Mouse (Mus musculus): ENCODE measurements at regions not wholly inside any gene's neighbourhood (a gene's known extent, or its start where the extent isn't known, plus 50 kb on each side); places are given as distances from the start of the nearest gene placed in this dataset.
A peak's percentile ranks its signal among the peaks of the same experiment; 100 is the strongest.

DNA sequence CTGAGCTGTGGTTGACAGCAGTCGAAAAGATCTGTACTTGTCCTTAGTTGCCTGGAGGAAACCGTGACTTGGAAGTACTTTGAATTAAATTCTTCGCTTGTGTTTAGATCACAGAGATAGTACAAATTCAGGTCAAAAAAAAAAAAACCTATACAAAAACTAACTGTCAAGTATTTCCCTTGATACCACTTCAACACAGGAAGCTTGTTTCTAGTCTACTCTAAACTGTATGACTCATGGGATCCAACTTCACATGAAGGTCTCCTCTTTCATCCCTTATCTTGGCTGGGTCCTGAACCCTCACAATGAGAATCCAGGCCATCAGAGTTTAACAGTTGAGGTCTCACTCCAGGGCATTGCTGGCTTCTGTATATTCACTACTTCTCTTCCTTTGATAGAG is 54.8 kb downstream of the Tmem30b start:
- no peak for DNase-seq (ENCODE audit: low read depth, low spot score)

- DNase-seq (ENCODE audit: low read depth, low spot score) = peak; percentile 10
Measured at GRCm38 (mm10) chr12:73482858-73483257, 63.3 kb downstream of the Tmem30b start.

GRCm38 (mm10) chr12:73482275-73482674 is 63.9 kb downstream of the Tmem30b start:
- DNase-seq (ENCODE audit: low read depth, low spot score) = no peak

GRCm38 (mm10) chr12:73481705-73482104 is 64.5 kb downstream of the Tmem30b start:
- DNase-seq (ENCODE audit: low read depth, low spot score) = no peak

- no peak for DNase-seq (ENCODE audit: low read depth, low spot score)
Measured at GRCm38 (mm10) chr12:73481165-73481564, 65.0 kb downstream of the Tmem30b start.

DNA sequence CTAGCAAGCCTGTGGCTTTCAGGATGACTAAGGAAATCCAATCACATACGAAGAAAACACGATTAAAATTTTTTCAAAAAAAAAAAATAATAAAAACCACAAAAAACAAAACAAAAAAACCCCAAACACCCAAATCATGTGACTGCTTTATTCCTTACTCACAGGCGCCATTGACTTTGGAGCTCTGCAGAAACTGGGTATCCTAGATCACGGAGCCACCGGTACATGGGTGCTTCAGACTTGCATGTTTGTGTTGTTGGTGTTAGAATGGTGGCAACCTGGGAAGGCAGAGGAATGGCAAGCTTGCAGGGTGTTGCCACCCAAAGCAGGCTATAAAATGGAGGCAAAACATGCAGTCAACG is 65.6 kb downstream of the Tmem30b start:
- no peak for DNase-seq (ENCODE audit: low read depth, low spot score)

DNA sequence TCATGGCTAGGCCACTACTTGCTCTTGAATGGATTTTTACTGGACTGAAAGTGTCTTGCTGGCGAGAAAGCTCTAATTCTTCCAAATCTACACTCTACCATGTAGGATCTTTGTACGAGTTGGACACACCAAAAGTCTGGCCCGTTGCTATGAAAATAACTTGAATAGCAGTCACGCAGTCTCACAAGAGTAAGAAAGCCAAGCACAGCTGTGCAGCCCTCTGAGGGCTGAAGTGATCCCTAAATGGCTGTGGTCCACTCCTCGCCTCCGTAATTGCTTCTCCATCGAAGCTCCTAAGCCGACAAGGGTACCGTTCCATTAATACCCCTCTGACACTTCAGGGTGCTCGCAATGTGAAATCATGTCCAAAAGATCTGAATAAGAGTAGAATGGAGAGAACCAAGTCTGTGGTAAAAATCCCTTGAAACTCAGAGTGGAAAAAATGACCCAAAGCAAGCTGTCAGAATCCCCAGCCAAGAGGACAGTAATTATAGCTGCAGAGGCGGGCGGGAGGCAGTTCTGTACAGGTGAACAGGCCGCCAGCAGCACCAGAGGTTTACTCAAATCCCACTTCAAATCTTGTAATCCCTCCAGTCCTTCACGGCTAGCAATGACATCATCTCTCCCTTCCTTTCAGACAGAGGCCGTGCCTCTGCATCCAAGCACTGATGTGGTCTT is 66.1 kb downstream of the Tmem30b start:
- no peak for DNase-seq (ENCODE audit: low read depth, low spot score)

DNA sequence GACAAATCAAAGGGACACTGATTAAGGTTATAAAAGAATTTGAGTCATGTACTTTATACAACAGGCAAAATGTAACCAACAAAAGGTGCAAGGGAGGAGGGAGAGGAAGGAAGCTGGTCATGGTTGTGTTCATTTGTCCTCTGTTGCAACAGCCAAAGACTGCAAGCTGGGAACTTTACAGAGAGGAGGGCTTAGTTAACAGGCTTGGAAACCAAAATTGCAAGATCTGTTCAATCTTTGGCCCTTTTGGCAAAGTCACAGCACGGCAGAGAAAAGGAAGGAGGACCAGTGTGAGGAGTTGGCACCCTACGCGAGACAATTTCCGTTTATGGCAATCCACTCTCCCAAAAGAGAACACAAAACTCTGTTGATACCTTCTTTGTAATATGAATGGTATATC is 67.6 kb downstream of the Tmem30b start:
- no peak for DNase-seq (ENCODE audit: low read depth, low spot score)

DNA sequence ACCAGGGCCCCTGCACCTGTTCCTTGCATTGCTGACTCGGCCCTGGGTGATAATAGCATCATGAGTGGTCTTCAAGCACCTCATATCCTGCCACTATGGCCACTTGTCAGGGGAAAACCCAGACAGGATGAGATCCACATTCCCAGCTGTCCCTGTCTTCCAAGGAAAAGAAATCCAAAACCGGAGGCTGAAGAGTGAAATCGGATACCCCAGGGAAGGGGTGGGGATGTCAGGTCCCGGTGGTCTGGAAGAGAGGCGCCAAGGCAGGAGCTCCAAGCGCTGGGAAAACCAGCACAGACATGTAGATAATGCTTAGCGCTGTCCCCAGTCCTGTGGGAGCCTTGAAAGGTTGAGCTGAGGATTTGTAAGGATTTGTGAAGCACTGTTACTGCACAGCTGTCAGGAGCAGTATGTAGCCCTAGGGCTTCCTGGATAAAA is 69.8 kb downstream of the Tmem30b start:
- no peak for DNase-seq (ENCODE audit: low read depth, low spot score)

- no peak for DNase-seq (ENCODE audit: low read depth, low spot score)
Measured at GRCm38 (mm10) chr12:73475774-73476173, 70.4 kb downstream of the Tmem30b start.

GRCm38 (mm10) chr12:73475020-73475419 is 71.2 kb downstream of the Tmem30b start:
- DNase-seq (ENCODE audit: low read depth, low spot score) = peak; percentile 55

DNA sequence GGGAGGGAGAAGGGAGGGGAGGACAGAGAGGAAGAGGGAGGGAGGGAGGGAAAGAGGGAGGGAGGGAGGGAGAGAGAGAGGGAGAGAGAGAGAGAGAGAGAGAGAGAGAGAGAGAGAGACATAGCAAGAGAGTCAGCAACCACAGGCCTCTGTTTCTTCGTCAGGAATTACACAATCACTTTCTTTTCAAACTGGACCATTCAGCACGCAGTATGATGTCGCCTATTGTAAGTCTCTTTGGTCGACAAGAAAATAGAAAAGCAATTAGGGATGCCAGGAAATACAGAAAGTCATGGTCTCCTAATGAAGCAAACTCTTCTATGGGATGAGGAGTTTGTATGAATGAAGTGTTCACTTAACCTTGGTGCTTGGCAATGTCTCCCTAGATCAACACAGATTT is 73.1 kb downstream of the Tmem30b start:
- no peak for DNase-seq (ENCODE audit: low read depth, low spot score)

DNA sequence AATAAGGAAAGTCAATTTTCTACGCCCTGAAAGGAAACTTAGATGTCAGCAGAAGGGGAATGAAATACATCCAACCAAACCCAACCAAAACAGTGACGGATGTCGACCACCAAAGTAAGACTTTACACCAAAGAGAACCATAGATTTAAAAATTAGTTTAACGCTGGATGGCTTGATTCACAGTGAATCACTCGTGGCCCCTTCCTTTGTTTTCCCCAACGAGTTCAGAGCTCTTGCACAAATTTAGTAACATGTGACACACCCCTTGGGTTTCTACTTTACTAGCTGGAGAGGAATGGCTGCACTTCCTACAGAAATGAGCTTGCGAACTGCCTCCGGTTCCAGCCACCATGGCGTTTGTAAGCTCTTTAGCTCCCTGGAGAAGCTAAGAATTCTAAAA is 74.2 kb downstream of the Tmem30b start:
- no peak for DNase-seq (ENCODE audit: low read depth, low spot score)

DNA sequence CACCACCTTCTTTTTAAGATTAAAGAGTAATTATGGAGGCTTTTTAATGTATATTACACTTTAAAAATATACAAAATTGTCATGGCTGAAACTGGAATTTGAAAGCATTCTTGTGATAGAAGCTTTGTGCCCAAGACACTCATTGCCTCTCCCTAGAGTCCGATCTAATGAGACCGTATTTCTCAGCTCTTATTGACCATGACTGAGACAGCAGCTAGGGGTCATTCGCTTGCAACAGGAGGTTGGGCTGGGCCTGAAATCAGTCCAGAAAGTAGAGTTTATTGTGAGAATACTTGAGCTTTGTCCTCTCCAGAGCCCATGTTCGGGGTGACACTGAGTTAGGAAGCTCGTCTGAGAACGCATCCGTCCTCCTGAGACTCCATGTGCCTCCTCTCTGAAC is 79.7 kb downstream of the Tmem30b start:
- no peak for DNase-seq (ENCODE audit: low read depth, low spot score)

DNA sequence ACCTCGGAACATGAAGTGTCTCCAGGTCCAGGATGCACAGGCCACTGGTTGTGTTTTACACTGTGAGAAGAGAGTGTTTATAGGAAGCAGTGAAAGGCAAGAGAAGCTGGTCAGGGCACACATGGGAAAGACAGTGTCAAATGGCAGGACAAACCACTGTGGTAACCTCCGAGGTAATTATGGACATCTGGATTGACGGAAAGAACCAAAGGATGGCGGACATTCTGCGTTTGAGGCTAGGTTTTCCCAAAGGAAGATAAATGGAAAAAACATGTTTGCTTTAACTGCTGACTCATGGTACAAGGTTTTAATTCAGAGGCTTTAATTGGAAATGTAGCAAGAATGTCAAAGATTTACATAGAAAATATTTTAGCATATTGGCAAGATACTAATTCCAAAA is 80.2 kb downstream of the Tmem30b start:
- no peak for DNase-seq (ENCODE audit: low read depth, low spot score)

GRCm38 (mm10) chr12:73464311-73464710 is 81.9 kb downstream of the Tmem30b start:
- DNase-seq (ENCODE audit: low read depth, low spot score) = no peak

- DNase-seq (ENCODE audit: low read depth, low spot score) = no peak
Measured at GRCm38 (mm10) chr12:73462091-73462490, 84.1 kb downstream of the Tmem30b start.

DNA sequence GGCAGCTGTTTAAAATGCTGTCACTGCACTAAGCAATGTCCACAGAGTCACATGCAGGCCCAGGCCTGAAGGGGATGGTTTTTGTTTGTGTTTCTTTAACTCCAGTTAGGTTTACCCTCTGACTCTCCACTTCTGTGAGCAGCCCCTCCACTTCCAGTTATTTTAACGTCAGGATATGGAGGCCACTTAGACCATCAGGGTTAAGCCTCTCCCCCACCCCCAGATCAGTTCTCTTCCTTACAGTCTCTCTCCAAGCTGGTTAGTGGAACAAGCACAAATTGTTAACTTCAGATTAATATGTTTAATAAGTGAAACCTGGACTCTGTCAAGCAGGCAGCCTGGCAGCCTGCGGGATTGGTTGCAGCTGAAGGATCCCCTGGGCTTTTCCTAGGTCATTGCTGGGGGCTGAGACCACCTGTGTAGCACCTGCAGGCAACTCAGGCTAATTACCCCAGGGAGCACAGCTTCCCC is 85.9 kb downstream of the Tmem30b start:
- no peak for DNase-seq (ENCODE audit: low read depth, low spot score)

GRCm38 (mm10) chr12:73451257-73451656 is 94.9 kb downstream of the Tmem30b start:
- DNase-seq (ENCODE audit: low read depth, low spot score) = no peak

GRCm38 (mm10) chr12:73450541-73450940 is 95.7 kb downstream of the Tmem30b start:
- no peak for DNase-seq (ENCODE audit: low read depth, low spot score)

GRCm38 (mm10) chr12:73449911-73450520 is 96.2 kb downstream of the Tmem30b start:
- DNase-seq (ENCODE audit: low read depth, low spot score) = peak; percentile 51

- DNase-seq (ENCODE audit: low read depth, low spot score) = no peak
Measured at GRCm38 (mm10) chr12:73449069-73449468, 97.1 kb downstream of the Tmem30b start.

DNA sequence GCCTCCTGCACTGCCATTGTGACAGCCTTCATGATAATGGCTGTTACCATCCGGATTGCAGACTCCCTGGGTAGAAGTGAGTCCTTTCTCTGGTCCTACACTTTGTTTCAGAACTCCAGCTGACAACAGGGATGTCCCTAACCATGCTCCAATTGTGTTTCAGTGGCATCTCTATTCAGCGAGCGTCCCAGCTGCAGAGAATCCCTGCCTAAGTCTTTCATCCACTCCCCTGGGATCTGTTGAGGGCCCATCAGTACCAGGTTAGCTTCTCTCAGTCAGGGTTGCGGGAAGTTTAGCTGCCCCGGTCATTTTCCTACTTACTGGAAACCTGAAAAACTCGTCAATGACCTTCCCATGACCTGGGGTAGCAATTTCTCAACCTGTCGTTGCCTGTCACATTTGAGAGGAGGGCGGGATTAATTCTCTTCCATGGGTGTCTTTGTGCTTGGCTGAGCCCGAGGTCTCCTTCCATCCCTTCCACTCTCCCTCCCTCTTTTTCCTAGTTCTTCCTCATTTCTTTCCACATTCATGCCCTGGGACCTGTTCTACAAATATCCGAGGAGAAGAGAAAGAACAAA is 97.7 kb downstream of the Tmem30b start:
- DNase-seq (ENCODE audit: low read depth, low spot score) = no peak

Measured in A20 (cell line).